Mouse (Mus musculus) forelimb bud, embryonic 11.5 days (tissue): Measurements from ENCODE around the gene Gcdh.
A peak's percentile ranks its signal among the peaks of the same experiment; 100 is the strongest.
"Not testable (repeated sequence)": the region's sequence is repeated elsewhere in the genome, so short reads cannot be mapped to it uniquely, and the experiment has no call there.

Experiments used
- DNase-seq: peaks from one replicate; pipeline ENCODE4 v3.0.0-alpha.2; 2012; ENCODE audit warnings: low read depth, low spot score

Gene Gcdh

GRCm38 (mm10) chr8:84910551-84910950 lies 16.8 kb upstream of the Gcdh start:
- no peak for DNase-seq

GRCm38 (mm10) chr8:84909949-84910348 lies 16.2 kb upstream of the Gcdh start:
- DNase-seq, result no peak

- no peak for DNase-seq
Observed at GRCm38 (mm10) chr8:84909162-84909767, 15.5 kb upstream of the Gcdh start.

GRCm38 (mm10) chr8:84908421-84909161 lies 14.9 kb upstream of the Gcdh start, which contains the start of gene Dnase2a:
Gene Dnase2a, plus strand, starts transcription at chr8:84908560.
- DNase-seq, result peak; percentile 94

GRCm38 (mm10) chr8:84907979-84908378 lies 14.3 kb upstream of the Gcdh start:
- DNase-seq, result not testable (repeated sequence)

GRCm38 (mm10) chr8:84907493-84907892 lies 13.8 kb upstream of the Gcdh start:
- DNase-seq, result no peak

GRCm38 (mm10) chr8:84907037-84907436 lies 13.3 kb upstream of the Gcdh start:
- no peak for DNase-seq

- no peak for DNase-seq
Observed at GRCm38 (mm10) chr8:84904351-84904750, 10.6 kb upstream of the Gcdh start.

GRCm38 (mm10) chr8:84902920-84903661 lies 9.4 kb upstream of the Gcdh start:
- peak; percentile 87 for DNase-seq

GRCm38 (mm10) chr8:84902367-84902919 lies 8.7 kb upstream of the Gcdh start:
- no peak for DNase-seq

- DNase-seq, result no peak
Observed at GRCm38 (mm10) chr8:84901752-84902151, 8.0 kb upstream of the Gcdh start, which contains the start of gene Klf1. Gene Klf1, plus strand, starts transcription at chr8:84901928.

GRCm38 (mm10) chr8:84901071-84901470 lies 7.3 kb upstream of the Gcdh start:
- DNase-seq, result no peak

GRCm38 (mm10) chr8:84895963-84896362 lies 2.2 kb upstream of the Gcdh start:
- no peak for DNase-seq

- DNase-seq, result no peak
Observed at GRCm38 (mm10) chr8:84892993-84893708, 570 bp downstream of the Gcdh start.

- DNase-seq, result no peak
Observed at GRCm38 (mm10) chr8:84889141-84889540, 4.6 kb downstream of the Gcdh start.

- no peak for DNase-seq
Observed at GRCm38 (mm10) chr8:84888280-84888679, 5.4 kb downstream of the Gcdh start.

GRCm38 (mm10) chr8:84884728-84885127 lies 9.0 kb downstream of the Gcdh start:
- no peak for DNase-seq

GRCm38 (mm10) chr8:84878915-84879314 lies 14.8 kb downstream of the Gcdh start:
- DNase-seq, result no peak

- DNase-seq, result no peak
Observed at GRCm38 (mm10) chr8:84877297-84878035, 16.3 kb downstream of the Gcdh start.

- DNase-seq, result no peak
Observed at GRCm38 (mm10) chr8:84874339-84874738, 19.4 kb downstream of the Gcdh start.

GRCm38 (mm10) chr8:84873016-84873415 lies 20.7 kb downstream of the Gcdh start:
- no peak for DNase-seq
